Mouse (Mus musculus) ES-E14 (cell line): ENCODE measurements at regions not wholly inside any gene's neighbourhood (a gene's known extent, or its start where the extent isn't known, plus 50 kb on each side); places are given as distances from the start of the nearest gene placed in this dataset.
A peak's percentile ranks its signal among the peaks of the same experiment; 100 is the strongest.

Experiments
- DNase-seq: peaks from one replicate; pipeline ENCODE4 v3.0.0-alpha.2; 2013; ENCODE audit warnings: low read depth, low spot score
- H3K27ac ChIP-seq: 2 replicates; pipeline ENCODE4 v1.5.1; 2012; ENCODE audit warnings: low read depth, mild to moderate bottlenecking, low read length, moderate library complexity, mixed read lengths; ENCODE audit not compliant: poor library complexity, insufficient read depth, severe bottlenecking
- H3K36me3 ChIP-seq: 2 replicates; pipeline ENCODE4 v1.6.1; 2012; ENCODE audit warnings: mild to moderate bottlenecking, low read length, moderate library complexity, mixed read lengths; ENCODE audit not compliant: control insufficient read depth, poor library complexity, insufficient read depth, severe bottlenecking
- H3K4me1 ChIP-seq, 2 experiments: fragments of 150-350 bp in 1 of 2; sonication (generic) in 1 of 2; 2 replicates each; pipeline ENCODE4 v1.6.1; 2012; ENCODE audit warnings: low read length in 2 of 2, mild to moderate bottlenecking in 1 of 2, mixed read lengths in 1 of 2; ENCODE audit not compliant: control insufficient read depth in 2 of 2, insufficient read depth in 2 of 2, poor library complexity in 1 of 2
- H3K4me3 ChIP-seq, 2 experiments: fragments of 150-350 bp in 1 of 2; sonication (generic) in 1 of 2; 2 replicates each; pipeline ENCODE4 v1.5.1; 2012; ENCODE audit warnings: low read length in 2 of 2, low read depth in 1 of 2, mild to moderate bottlenecking in 1 of 2, mixed read lengths in 1 of 2; ENCODE audit not compliant: insufficient read depth in 1 of 2, poor library complexity in 1 of 2, severe bottlenecking in 1 of 2
- H3K9ac ChIP-seq: 2 replicates; pipeline ENCODE4 v1.6.1; 2012; ENCODE audit warnings: low read depth, mild to moderate bottlenecking, low read length, mixed read lengths; ENCODE audit not compliant: poor library complexity, insufficient read depth, severe bottlenecking
- H3K9me3 ChIP-seq: fragments of 150-350 bp; sonication (generic); 2 replicates; pipeline ENCODE4 v1.6.1; 2012; ENCODE audit warnings: low read depth, mild to moderate bottlenecking, low read length; ENCODE audit not compliant: control insufficient read depth, insufficient read depth
- CHD2 ChIP-seq: IDR thresholded peaks from 2 replicates; pipeline ENCODE4 v1.6.1; 2014; ENCODE audit warnings: mild to moderate bottlenecking, low read depth, low read length, inconsistent platforms
- HCFC1 ChIP-seq: IDR thresholded peaks from 2 replicates; pipeline ENCODE4 v1.6.1; 2012; ENCODE audit warnings: low read length, inconsistent platforms, borderline replicate concordance; ENCODE audit not compliant: insufficient read depth
- MAFK ChIP-seq: IDR thresholded peaks from 2 replicates; pipeline ENCODE4 v1.6.1; 2014; ENCODE audit warnings: mild to moderate bottlenecking, low read depth, low read length, inconsistent platforms; ENCODE audit not compliant: insufficient read depth
- ZC3H11A ChIP-seq: IDR thresholded peaks from 2 replicates; pipeline ENCODE4 v1.6.1; 2012; ENCODE audit warnings: low read depth, mild to moderate bottlenecking, inconsistent platforms, low read length, borderline replicate concordance
- ZNF384 ChIP-seq: IDR thresholded peaks from 2 replicates; pipeline ENCODE4 v1.6.1; 2012; ENCODE audit warnings: low read depth, low read length, inconsistent platforms
- in situ Hi-C, 2 experiments: fragments of 600-800 bp; cut with MboI; formaldehyde crosslinking; loops; one replicate each; pipeline ENCODE4 v1.15.1; 2025; ENCODE audit warnings: low sequenced_read_pairs in 2 of 2, inconsistent platforms in 1 of 2; ENCODE audit not compliant: unreplicated experiment in 2 of 2

- Histone ChIP-seq H3K27ac (no peak overlapping the region), H3K4me1 (peaks cover 6 to 16% of the 10 kb centered on the region in 2 experiments), H3K36me3 (no peaks in the 10 kb centered on the region), H3K9me3 (no peaks in the 10 kb centered on the region), H3K9ac (no peak overlapping the region), H3K4me3 (no peak overlapping the region)
- in situ Hi-C loops, result no loop called here
- DNase-seq, result no peak
- TF ChIP-seq CHD2, result no peak
- no peak for TF ChIP-seq MAFK
- TF ChIP-seq HCFC1, result no peak
- no peak for TF ChIP-seq ZNF384
- TF ChIP-seq ZC3H11A, result no peak
Observed at GRCm38 (mm10) chr16:42784031-42784430, 91.7 kb upstream of the Zbtb20 start.

GRCm38 (mm10) chr16:42782091-42782679, 93.5 kb upstream of the Zbtb20 start:
- H3K27ac ChIP-seq, result peak overlapping the region; percentile 82; the same call in 1 of the 2 replicates
- H3K9ac ChIP-seq, result no peak overlapping the region
- H3K4me3 ChIP-seq, result peak overlapping the region in 1 of 2 experiments; percentile 14; a peak in 1 of 4 replicates

GRCm38 (mm10) chr16:42781096-42782071, 94.3 kb upstream of the Zbtb20 start:
- in situ Hi-C loops, result no loop called here

More at GRCm38 (mm10) chr16:42782091-42782679, 93.5 kb upstream of the Zbtb20 start:
- DNase-seq, result peak; percentile 92
- TF ChIP-seq CHD2 (peak; percentile 19; the same call in 1 of the 2 replicates), MAFK (no peak), ZC3H11A (peak; percentile 22; the same call in 1 of the 2 replicates)
- Histone ChIP-seq H3K9me3 (no peaks in the 10 kb centered on the region), H3K4me1 (peaks cover 6 to 16% of the 10 kb centered on the region in 2 experiments), H3K36me3 (no peaks in the 10 kb centered on the region)
- in situ Hi-C loops, result no loop called here

GRCm38 (mm10) chr16:42779957-42780356, 95.7 kb upstream of the Zbtb20 start:
- in situ Hi-C loops, result no loop called here
- H3K27ac ChIP-seq, result no peak overlapping the region
- peaks cover 6 to 16% of the 10 kb centered on the region in 2 experiments for H3K4me1 ChIP-seq
- H3K9me3 ChIP-seq, result no peaks in the 10 kb centered on the region
- TF ChIP-seq HCFC1, result no peak
- no peak for TF ChIP-seq MAFK
- TF ChIP-seq CHD2, result no peak
- no peak for TF ChIP-seq ZC3H11A
- TF ChIP-seq ZNF384, result no peak
- no peak for DNase-seq
- no peak overlapping the region for H3K9ac ChIP-seq
- peak overlapping the region in 1 of 2 experiments; percentile 61; a peak in 2 of 4 replicates for H3K4me3 ChIP-seq
- H3K36me3 ChIP-seq, result no peaks in the 10 kb centered on the region

More at GRCm38 (mm10) chr16:42781096-42782071, 94.3 kb upstream of the Zbtb20 start:
- H3K4me1 ChIP-seq, result peaks cover 6 to 16% of the 10 kb centered on the region in 2 experiments
- peak; percentile 93 for TF ChIP-seq ZNF384
- TF ChIP-seq HCFC1, result no peak
- peak; percentile 18; the same call in 1 of the 2 replicates for TF ChIP-seq CHD2
- no peaks in the 10 kb centered on the region for H3K36me3 ChIP-seq
- H3K27ac ChIP-seq, result peak overlapping the region; percentile 82
- no peaks in the 10 kb centered on the region for H3K9me3 ChIP-seq
- H3K4me3 ChIP-seq, result no peak overlapping the region
- DNase-seq, result peak; percentile 87
- H3K9ac ChIP-seq, result no peak overlapping the region
